Mouse (Mus musculus): ENCODE measurements around the gene Nfyc.
A peak's percentile ranks its signal among the peaks of the same experiment; 100 is the strongest.

The Nfyc gene

DNA sequence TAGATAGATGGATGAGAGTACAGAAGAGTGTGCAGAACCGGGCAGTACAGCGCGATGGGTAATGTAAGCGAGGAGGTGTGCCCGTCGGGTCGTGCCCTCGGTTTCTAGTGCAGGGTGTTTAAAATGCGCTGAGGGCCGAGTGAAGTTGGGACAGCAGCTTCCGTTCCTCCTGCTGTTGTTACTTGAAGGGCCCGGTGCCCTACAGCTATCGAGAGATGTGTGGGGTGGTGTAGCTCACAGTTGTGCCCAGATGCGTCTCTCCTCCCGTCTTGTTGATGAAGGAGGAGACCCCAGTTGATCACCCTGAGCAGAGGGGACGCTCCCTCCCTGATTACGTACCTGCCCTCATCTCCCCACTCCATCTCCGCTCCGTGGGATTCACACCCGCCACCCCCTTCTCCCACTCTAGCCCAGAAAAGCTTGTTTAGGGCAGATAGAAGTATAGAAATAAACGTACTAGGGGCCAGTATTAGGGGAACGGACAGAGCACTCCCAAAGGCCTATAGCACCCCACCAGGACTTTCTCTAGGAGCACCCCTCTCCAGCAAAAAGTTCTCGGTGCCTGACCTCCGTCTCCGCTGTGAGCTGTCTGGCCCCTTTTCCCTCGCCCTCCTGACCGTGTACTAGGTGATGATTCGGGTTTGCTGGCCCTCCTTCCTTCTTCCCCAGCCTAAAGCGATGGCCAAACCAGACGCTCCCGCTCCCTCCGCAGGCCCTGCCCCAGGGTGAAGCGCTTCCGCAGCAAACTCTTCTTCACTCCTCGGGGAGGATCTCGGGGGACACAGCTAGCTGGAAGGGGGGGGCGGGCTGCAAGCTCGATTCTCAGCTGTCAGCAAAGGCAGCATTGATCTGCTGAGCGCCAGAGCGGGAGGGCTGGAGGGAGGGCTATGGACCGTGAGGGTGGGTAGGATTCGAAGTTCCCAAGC, 83.2 kb downstream of the Nfyc start, which contains the start of gene Kcnq4:
Gene Kcnq4 (minus strand): TSS at position 672 of the 926 bp plus-strand sequence.
- no peak for DNase-seq

DNA sequence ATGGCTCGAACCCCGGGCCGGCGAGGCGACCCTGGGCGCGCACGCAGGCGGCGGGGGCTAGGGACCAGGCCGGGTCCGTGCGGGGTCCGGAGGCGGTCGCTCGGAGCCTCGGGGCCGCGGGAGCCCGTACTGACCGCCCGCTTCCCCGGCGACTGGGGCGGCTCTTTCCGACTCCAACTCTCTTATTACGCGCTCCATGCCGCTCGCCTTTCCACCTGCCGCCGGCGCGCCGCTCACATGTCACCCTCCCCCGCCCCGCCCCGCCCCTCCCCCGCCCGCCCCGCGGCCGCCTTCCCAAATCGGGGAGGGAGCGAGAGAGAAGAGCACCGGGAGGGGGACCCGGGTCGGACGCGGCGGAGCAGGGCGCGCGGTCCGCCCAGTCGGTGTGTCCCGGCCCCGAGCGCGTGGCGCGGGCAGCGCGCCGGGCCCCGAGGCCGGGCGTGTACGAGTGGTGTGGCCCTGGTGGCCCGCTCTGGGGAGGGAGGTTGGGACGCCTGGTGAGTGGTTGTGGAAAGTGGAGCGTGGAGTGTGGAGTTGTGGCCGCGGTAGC, 84.1 kb downstream of the Nfyc start:
- no peak for DNase-seq

DNA sequence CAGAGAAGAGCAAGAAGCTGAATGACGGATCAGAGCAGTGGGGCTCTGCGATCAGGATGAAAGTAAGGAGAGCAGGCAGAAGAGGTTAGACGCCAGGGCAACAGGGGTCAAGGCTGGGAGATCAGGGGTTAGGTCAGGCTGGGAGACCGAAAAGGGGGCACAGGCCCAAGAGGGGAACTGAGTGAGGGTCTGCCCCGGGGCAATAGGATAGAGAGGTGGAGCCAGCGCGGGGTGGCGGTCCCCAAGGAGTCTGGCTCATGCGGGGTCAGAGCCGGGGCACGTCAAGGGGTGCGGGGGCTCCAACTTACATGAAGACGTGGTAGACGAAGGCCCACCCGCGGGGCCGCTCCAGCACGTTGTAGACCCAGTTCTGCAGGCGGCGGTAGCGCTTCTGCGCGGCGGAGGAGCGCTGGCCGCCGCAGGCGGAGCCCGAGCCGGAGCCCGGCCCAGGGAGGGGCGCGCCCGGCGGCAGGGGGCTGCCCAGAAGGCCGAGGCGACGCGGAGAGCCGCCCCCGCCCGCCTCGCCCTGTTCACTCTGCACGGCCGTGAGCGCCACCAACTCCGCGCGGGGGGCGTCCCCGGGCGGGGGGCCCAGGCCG, 84.7 kb downstream of the Nfyc start:
- no peak for DNase-seq

DNA sequence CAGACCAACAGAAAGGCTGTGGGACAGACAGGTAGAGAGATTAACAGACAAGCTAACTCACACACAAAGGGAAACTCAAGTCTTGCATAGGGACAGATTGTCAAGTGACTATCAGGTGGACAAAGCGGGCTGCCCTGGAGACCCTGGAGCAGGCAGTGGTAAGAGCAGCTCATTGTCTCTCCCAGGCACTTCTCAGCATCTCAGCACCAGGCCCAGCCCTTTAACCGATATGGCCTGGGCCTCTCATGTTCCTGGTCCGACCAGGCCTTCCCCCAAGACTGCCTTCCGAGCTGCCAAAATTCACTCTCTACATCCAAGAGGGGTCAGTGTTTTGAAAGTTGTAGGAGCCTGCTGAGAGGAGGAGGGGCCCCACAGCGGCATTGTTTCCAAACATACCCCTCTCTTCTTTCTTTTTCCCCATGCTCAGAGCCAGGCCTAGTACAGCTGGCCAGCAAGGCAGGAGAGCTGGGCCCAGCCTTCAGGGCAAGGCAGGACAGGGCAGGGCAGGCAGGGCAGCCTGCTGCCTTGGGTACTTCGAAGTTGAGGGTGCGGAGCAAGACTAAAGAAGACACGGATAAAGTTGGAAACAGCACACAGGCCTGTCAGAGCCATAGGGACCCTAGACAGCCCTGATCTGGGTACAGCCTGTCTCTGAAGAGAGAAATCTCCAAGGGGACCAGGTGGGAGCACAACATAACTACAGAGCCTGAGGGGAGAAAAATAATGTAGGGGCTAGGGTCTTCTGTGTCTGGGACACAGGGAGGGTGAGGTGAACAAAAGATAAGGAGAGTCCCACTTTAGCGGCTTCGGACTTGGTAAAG, 85.4 kb downstream of the Nfyc start:
- no peak for DNase-seq

DNA sequence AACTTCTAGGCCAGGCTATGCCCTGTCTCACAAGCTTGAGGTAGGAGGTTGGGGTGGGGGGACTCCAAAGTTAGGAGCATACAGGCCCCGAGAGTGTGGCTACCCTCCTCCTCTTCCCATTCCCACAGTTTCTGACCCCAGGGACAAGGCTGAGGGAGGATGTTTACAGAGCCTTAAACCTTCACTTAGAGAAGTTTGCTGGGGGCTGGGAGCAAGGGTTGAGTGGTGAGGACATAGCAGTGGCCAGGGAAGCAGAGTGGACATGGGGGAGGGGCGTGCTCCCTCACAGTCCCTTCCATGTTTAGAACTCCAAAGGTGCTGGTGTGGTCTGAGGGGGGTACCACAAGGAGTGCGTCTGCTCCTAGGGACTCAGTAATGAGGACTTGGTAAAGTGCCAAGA, 87.7 kb downstream of the Nfyc start:
- DNase-seq, result no peak

DNA sequence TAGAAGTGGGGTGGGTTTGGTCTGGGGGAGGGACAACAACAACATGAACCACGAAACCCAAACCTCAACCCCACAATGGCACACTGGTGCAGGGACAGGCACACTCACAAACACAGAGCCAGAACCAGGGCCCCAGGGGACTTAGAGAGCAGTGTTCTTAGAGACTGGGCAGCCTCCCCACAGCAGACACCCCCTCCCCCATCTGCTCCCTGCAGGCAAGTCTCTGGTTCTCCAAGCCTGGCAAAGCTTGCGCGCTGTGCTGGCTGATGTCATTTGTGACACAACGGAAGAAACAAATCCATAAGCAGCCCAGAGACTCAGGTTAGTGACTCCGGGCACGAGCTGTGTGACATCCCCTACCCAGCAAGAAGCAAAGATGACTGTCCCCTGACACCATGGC, 90.1 kb downstream of the Nfyc start:
- DNase-seq, result no peak

DNA sequence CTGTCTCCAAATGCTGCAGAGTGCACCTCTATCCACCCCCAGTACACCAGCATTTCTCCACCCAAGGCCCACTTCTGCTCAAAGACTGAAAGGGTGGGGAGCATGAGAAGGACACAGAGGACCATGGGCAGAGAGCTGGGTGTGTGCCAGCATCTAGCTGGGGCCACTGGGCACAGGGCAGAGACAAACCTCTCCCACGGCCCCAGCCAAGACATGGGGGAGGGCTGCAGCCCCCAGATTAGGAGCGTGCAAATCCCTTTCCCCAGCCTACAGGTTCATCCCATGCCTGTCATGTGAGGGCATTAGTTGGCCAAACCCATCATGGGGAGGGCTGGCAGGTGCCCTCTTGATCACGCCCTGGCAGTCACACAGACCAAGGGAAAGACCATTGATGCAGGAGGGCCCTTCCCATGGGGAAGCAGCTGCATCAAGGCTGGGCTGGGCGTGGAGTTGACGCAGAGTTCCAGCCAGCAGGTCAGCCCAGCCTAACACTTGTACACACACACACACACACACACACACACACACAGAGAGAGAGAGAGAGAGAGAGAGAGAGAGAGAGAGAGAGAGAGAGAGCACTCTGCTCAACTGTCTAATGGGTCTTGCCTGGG, 97.3 kb downstream of the Nfyc start:
- DNase-seq, result no peak

DNA sequence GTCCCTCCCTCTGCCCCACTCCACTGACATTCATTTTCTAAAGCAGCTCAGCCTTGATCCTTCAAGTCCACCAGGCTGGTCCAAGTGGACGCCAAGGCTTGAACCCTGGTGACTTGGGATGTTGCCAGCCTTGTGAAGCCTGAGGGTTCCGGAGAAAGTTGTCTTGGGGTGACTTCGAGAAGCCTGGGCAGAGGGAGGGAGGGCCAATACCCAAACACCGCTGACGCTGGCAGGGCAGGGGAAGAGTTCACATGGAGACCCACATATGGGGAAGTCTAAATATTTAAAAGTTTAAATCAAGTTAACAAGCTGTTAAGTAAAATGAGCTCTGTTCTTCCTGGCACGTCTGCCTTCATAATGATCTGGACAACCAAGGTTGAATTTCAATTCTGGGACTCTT, 98.6 kb downstream of the Nfyc start:
- no peak for DNase-seq

DNA sequence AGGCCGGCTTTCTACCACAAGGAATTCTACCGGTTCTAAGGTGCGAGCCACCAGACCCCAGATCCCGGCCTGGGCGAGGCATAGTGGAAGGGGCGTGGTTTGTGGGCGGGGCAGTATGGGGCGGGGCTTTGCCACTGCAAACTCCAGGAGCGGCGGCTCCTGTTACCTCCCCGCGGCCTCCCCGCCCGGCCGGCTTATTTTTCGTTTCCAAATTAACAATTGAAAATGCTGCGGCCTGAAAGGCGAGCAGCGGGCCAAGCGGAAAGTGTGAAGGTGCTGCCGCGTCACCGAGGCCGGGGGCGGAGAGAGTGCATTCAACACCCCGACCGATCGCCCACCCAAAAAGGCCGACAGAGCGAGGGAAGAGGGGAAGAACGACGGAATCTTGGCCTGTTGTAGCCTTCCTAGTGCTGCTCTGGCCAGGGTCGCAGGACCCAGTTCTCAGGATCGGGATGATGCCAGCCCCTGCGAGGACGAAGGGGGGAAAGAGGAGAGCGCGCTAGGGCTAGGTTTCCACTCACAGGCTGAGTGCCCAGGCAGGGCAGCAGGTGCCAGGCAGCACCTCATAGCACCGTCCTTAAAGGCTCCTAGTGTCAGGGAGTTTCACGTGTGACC, 100.2 kb downstream of the Nfyc start:
- peak; percentile 37 for DNase-seq

DNA sequence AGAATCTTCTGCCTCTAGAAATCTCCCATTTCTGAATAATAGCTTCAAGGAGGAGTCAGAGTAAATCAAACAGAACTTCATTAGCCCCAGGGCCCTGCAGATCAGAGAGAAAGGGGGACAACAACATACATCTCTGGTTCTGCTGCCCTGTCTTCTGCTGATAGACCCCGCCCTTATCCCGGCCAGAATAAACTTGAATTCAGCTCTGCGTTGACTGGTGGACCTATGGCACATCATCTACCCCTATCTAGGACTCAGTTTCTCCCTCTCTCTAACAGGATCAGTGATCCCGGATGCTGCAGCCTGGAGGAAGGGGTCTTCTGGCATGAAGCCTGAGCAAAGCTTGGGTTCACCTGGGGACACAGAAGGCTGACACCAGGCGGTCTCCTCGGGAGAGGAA, 100.8 kb downstream of the Nfyc start:
- DNase-seq, result no peak

DNA sequence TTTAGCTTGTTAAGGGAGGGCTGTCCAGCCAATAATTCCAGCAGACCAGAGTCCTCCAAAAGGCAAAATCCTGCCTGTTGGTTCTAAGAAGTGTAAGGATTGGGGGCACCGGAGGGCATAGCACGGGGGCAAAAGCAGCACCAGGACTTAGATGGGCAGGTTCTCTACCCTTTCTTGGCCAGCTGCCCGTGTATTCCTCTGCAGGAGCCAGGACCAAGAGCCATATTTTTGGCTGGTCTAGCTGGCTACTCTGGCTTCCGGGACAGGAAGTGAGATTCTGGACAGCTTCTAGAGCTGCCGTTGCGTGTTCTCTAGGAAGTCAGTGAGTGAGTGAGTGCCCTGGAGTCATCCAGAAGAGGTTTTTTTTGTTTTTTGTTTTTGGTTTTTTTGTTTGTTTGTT, 101.2 kb downstream of the Nfyc start:
- no peak for DNase-seq

DNA sequence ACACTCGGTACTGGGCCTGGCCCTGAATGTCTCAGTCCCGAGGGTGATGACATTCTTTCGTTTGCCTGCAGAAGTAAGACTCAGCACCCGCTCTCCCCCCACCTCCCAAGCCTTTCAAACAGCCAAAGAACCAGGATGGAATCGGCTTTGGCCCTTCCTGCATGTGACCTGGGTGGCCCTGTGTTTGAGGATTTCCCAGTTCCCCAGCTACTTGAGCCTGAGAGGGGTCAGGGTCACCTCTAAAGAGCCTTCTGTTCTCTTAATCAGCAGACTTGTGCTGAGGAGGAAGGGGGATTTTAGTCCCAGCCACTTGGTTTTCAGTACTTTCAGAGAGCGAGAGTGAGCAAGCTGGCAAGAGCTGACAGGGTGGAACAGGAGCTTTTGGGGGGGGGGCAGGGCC, 101.9 kb downstream of the Nfyc start:
- DNase-seq, result no peak

DNA sequence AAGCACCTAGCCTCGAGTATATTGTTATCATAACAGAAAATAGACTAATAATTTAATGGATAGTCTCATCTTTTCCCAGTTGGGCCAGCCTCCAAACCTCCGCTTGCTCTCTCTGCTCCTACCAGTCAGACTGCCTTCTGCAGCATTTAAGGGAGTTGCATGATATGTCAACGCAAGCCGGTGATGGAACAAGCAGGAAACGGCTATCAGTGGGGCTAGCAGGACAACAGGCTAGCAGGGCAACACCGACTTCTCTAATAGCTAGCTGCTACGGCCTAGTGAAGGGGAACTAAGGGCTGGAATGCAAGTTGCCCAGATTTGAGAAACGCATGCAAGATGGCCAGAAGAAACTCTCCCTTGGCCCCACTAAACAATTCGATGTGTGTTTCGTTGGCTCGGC, 103.5 kb downstream of the Nfyc start:
- no peak for DNase-seq

DNA sequence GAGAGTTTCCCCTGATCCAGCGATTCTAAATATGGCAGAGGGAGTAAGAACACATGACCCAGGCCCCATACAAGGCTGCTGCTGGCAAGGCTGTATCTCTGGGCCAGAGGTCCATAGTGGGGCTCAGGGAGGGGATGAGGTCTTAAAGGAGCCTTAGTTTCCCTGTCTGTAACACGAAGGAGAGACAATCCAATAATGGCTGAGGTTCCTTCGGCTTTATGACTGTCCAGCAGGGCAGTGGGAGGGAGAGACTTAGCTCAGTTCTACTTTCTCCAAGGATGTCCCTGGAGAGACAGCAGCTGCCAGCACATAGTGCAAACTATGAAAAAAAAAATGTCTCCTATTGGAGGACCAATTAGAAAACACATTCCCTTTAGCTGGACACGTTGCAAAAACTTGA, 105.2 kb downstream of the Nfyc start:
- no peak for DNase-seq

DNA sequence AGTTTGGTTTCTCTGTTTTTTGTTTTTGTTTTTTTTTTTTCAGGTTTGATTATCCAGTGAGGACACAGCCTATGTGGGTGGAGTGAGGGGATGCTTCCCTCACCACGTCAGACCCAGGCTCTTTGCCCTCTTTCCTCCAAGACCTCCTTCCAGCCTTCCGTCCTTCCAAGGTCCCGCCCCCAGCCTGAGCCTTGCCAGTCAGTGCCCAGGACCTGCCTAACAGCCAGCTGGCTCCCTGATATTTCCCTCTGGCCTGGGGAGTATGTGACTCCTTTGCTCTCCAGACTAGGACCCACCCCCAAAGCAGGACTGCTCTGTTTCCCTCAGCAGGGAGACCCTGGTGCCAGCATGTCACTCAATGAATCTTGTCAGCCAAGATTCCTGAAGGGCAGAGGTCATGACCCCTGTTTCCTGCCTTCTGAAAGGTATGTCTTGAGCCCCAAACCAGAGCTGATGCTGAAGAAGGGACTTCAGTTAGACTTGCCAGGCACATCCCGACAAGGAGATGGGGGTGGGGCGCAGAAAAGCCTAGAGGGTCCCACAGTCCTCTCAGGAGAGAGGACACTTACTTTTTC, 105.8 kb downstream of the Nfyc start:
- no peak for DNase-seq

DNA sequence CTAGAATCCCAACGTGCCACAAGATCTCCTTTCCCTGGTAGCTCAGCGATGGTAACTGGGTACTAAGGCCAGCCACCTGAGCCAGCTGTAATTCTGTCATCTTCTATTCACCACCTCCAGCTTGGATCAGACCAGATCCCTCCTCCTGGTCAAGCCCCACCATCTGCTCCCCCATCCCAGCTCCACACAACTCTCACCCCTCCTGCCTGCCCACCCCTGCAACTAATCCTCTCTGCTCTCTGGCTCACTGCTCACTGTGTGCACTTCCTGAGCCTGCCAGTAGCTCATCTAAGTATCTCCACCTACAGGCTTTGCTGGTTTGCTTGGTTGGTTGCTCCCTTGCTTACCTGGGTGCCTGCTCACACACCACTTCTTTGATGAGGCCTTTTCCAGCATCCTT, 109.8 kb downstream of the Nfyc start:
- DNase-seq, result no peak

DNA sequence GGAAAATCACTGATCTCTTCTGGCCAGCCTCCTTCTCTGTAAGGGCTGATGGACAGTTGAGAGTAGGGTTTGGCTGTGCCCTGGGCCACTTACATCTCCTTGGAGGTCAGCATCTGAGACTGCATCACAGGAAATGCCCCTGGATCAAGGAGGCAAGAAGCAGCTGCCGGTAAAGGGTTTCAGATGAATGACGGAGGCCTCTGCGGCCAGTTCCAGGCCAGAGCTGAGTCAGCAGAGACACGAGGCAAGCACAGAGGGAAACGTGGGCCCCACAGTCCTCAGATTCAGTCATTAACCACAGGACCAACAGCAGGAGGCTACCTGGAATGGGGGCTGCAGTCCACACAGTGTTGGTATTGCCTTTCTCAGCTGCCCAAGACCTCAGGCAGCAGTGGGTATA, 112.2 kb downstream of the Nfyc start:
- no peak for DNase-seq

DNA sequence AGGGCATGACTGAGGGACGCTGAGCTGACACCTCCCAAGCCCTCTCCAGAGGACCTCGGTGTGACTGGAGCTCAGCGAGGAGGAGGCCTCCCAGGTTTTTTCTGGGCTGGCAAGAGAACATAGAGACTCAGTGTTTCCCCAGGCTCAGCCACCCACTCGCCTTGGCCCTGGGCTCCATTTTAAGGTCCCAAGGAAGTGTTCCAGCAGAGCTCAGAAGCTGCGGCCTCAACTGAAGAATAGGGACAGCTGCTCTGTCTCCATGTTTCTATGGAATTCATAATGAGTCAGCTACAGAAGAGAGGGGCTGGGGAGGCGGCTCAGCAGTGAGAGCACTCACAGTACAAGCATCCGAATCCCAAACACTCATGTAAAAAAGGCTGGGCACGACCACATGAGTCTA, 113.8 kb downstream of the Nfyc start:
- no peak for DNase-seq

DNA sequence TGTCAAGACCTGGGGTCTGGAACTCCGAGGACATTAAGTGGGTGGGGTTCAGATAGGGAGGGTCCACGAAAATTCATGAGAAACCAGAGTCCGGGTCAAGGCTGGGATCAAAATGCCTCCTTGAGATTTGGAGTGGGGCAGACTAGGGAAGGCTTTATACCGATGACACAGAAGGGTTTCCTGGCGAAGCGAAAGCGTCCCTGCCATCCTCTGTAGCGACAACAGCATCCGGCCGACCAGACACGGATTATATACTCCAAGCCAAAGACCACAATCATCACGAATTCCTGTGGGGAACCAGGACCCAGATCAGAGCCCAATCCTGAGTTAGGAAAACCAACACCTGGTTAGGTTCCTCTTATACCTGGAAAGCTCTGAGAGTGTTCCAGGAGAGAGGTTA, 114.6 kb downstream of the Nfyc start:
- no peak for DNase-seq

DNA sequence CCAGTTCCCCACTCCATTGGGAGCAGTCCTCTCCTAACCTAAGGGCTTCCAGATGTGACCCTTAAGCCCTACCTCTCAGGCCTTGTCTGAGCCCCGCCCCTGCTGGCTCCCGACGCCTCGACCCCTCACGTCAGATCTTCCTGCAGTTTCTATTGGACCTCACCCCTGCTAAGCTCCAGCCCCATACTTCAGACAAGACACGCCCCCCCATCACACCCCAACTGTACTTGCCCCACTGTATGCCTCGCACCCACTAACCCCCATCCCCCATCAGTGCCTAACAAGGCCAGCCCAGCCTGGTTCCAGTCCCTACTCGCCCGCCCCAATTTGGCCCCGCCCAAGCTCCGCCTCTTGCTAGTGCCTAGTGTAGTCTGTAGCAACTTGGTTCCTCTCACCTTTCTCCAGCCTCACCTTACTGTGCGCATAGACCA, 115.2 kb downstream of the Nfyc start:
- peak; percentile 26 to 28 for DNase-seq

DNA sequence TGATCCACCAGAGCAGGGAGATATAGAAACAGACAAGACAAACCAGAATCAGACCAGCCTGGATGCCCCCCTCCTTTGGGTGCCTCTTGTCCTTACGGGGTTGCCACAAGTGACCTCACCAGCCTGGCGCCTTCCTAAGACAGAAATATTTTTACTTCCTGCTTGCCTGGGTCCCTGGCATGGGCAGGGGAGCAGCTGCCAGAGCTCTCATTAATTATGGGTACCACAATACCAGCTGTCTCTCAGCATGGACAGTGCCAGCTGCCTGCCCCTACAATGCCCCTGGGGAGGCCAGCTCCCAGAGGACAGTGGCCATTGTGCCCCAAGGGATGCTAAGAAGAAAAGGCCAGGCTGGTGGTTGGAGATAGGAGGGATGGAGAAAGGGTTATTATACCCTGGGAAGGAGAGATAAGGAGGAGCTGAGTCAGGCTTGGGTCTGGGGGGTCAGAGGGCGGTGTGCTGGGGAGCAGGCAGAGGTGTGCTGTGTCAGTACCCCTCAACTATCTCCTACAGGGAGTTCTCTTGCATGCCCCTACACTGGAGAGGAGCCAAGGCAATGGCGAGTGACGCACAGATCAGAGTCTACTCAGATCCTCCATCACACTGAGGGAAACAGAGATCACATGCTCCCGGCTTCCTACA, 117.4 kb downstream of the Nfyc start:
- no peak for DNase-seq
